26 mouse cellular contexts compared by ENCODE assay signal in genomic region chr3:91957173-91957572, GRCm38 (mm10). TPM values are rescaled to one million over a fixed set of nuclear protein-coding genes. Genes with fewer than 3 reads are reported as not detected.
"Had no signal": no experiment of that assay in that cellular context is flagged by ENCODE, and none has a peak within 500 bp of the region (broad histone marks: within the 10 kb centered on the region; RNA-seq: fewer than 3 reads in every experiment).

No protein-coding gene starts in this region.

- H3K27me3 ChIP-seq: lung, embryonic 15.5 days; megakaryocyte, embryonic 14.5 days; midbrain, embryonic 13.5 days; midbrain, embryonic 15.5 days; neural tube, embryonic 13.5 days; neural tube, embryonic 15.5 days had no signal

- ATAC-seq: liver, postnatal 0 days; lung, postnatal 0 days; midbrain, embryonic 13.5 days; midbrain, embryonic 15.5 days had no signal

- H3K4me1 ChIP-seq: lung, embryonic 15.5 days; megakaryocyte, embryonic 14.5 days; midbrain, embryonic 13.5 days; midbrain, embryonic 15.5 days; neural tube, embryonic 13.5 days; neural tube, embryonic 15.5 days had no signal

- H3K9me3 ChIP-seq: lung, embryonic 15.5 days; midbrain, embryonic 13.5 days; midbrain, embryonic 15.5 days; neural tube, embryonic 15.5 days had no signal

- H3K4me2 ChIP-seq: lung, embryonic 15.5 days; midbrain, embryonic 11.5 days; midbrain, embryonic 13.5 days; midbrain, embryonic 15.5 days; neural tube, embryonic 13.5 days; neural tube, embryonic 15.5 days had no signal

- DNase-seq: liver, postnatal 0 days; lung, adult 2 months; lung, postnatal 14 days; lung, postnatal 36 days; retina, postnatal 1 day; right cerebral cortex, adult 18-20 months; right cerebral cortex, postnatal 25 days; right cerebral cortex, postnatal 4 days; spleen, adult 18-20 months; thymus, adult 18-20 months; thymus, postnatal 14 days; thymus, postnatal 36 days had no signal

- H3K9ac ChIP-seq: liver, postnatal 0 days; lung, embryonic 15.5 days; midbrain, embryonic 13.5 days; midbrain, embryonic 15.5 days; neural tube, embryonic 13.5 days; neural tube, embryonic 15.5 days had no signal

- H3K36me3 ChIP-seq: lung, embryonic 15.5 days; midbrain, embryonic 13.5 days; midbrain, embryonic 15.5 days; neural tube, embryonic 13.5 days; neural tube, embryonic 15.5 days had no signal

- H3K4me3 ChIP-seq: lung, embryonic 15.5 days; megakaryocyte, embryonic 14.5 days; midbrain, embryonic 13.5 days; midbrain, embryonic 15.5 days; myocyte; neural tube, embryonic 13.5 days; neural tube, embryonic 15.5 days had no signal

- H3K27ac ChIP-seq: lung, embryonic 15.5 days; macrophage; midbrain, embryonic 13.5 days; midbrain, embryonic 15.5 days; neural tube, embryonic 13.5 days; neural tube, embryonic 15.5 days had no signal

RNA-seq across cellular contexts. Expression of gene Pglyrp3, which starts 57.2 kb away (rescaled TPM):
- polyA plus RNA-seq: liver, postnatal 0 days; lung, embryonic 15.5 days; lung, postnatal 0 days; macrophage; midbrain, embryonic 11.5 days; midbrain, embryonic 13.5 days; midbrain, embryonic 15.5 days; myocyte; neural tube, embryonic 11.5 days; neural tube, embryonic 13.5 days; neural tube, embryonic 15.5 days; small intestine, adult 2 months; stomach, embryonic 14.5 days; thymus, postnatal 0 days had no signal
